Mouse (Mus musculus): ENCODE data around the gene Pnpla6. TPM values are rescaled to one million over a fixed set of nuclear protein-coding genes. Genes with fewer than 3 reads are reported as not detected.

Pnpla6 gene
- polyA plus RNA-seq, 1 experiment from 2014 or later = 35.7 TPM

DNA sequence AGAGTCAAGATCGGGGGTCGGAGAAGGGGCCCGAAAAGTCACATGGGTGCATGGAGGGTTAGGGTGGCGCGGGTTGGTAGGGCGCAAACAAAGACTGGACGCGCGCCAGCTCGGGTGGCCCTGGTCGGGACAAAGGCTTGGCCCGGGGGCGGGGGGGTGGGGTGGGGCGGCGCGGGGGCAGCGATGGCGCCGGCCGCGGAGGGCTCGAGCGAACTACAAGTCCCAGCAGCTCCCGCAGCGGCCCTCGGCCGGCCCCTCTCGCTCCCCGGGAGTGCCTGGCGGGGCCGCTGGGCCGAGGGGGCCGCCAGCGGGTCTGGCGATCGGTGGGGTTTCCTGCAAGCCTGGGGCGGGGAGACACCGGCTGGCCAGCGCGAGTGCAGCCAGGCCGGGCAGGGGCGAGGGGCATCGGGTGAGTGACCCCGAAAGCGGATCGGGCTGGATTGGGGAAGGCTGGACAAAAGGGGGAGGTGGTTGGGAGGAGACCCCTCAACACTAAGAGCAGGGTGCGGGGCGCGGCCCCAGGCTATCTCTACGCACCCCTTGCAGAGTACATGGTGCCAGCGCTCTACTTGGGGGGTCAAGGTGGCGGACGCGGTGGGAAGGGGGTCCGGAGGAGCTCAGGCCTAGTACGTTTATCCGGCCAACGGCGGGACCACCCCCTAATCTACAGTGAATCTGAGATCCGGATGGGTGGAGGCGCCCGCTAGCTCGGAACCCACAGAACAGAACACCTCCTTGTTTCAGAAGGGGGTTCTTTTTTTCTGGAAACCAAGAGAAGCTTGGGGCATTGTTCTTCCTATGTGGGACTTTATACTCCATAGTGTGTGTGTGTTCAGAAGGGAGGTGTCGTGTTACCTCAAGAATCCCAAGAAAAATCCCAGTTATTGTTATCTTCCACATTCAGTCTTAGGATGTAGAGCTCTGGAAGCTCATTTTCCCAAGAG is 22.0 kb upstream of the Pnpla6 start, which contains the start of gene Zfp358:
Gene Zfp358, plus strand, starts transcription at position 238 of the 944 bp plus-strand sequence.
- H3K9ac ChIP-seq = peak within 1 kb of the TSS; percentile 95
- peak; percentile 91 for ATAC-seq (ENCODE audit: low read depth)
- H3K9me3 ChIP-seq = peaks cover 7% of the 10 kb centered on the region; the same call in 1 of the 2 replicates
- H3K36me3 ChIP-seq = peaks cover 34% of the 10 kb centered on the region
- peak within 1 kb of the TSS; percentile 90 for H3K4me2 ChIP-seq
- under 1% methylated on average over 51 of the region's 64 CpGs for WGBS
- no peaks in the 10 kb centered on the region for H3K27me3 ChIP-seq
- H3K4me3 ChIP-seq = peak within 1 kb of the TSS; percentile 72
- H3K27ac ChIP-seq (replicated peaks) = peak within 1 kb of the TSS; percentile 91
- peaks cover 33% of the 10 kb centered on the region for H3K4me1 ChIP-seq (replicated peaks)

DNA sequence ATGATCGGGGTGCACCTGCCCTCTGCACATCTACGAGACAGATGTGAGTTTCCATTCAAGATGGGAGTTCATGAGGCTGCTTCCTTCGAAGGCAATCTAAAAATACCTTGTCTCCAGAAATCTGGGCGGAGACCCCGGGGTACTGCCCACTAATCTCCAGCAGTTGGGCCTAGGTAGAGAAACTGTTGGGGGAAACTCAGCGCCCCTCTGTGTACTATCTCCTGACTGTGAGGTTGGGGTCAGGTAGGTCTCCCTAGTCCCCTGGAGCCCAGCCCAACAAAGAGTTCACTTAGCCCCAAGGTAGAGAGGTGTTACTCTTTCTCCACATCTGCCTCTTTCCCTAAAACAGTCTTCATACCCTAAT is 21.4 kb upstream of the Pnpla6 start:
- H3K4me3 ChIP-seq = peak overlapping the region; percentile 72
- peak overlapping the region; percentile 90 for H3K4me2 ChIP-seq
- peak; percentile 10 for ATAC-seq (ENCODE audit: low read depth)
- H3K27me3 ChIP-seq = no peaks in the 10 kb centered on the region
- peaks cover 34% of the 10 kb centered on the region for H3K36me3 ChIP-seq
- H3K9me3 ChIP-seq = peaks cover 7% of the 10 kb centered on the region; the same call in 1 of the 2 replicates
- H3K27ac ChIP-seq (replicated peaks) = peak overlapping the region; percentile 91
- 44% methylated on average over 6 of the region's 6 CpGs for WGBS
- H3K9ac ChIP-seq = peak overlapping the region; percentile 95
- peaks cover 36% of the 10 kb centered on the region for H3K4me1 ChIP-seq (replicated peaks)

DNA sequence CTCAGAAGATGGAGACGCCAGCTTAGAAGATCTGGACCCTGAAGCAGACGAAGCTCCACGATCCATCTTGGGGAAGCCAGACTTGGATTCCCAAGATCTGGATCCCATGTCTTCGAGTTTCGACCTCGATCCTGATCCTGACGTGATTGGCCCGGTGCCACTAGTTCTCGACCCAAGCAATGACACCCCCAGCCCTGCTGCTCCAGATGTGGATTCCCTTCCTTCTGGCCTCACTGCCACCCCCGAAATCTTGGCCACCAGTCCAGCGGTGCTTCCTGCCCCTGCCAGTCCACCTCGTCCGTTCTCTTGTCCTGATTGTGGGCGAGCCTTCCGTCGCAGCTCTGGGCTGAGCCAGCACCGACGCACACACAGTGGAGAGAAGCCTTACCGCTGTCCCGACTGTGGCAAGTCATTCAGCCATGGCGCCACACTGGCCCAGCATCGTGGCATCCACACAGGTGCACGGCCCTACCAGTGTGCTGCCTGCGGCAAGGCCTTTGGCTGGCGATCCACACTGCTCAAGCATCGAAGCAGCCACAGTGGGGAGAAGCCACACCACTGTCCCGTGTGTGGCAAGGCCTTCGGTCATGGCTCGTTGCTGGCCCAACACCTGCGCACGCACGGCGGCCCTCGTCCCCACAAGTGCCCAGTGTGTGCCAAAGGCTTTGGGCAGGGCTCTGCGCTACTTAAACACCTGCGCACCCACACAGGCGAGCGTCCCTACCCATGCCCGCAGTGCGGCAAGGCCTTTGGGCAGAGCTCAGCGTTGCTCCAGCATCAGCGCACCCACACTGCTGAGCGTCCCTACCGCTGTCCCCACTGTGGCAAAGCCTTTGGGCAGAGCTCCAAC is 19.4 kb upstream of the Pnpla6 start:
- Histone ChIP-seq H3K27ac (replicated peaks) (no peak overlapping the region), H3K27me3 (no peaks in the 10 kb centered on the region), H3K4me2 (no peak overlapping the region), H3K9me3 (peaks cover 7% of the 10 kb centered on the region; the same call in 1 of the 2 replicates), H3K4me1 (replicated peaks) (peaks cover 45% of the 10 kb centered on the region), H3K9ac (no peak overlapping the region), H3K4me3 (no peak overlapping the region), H3K36me3 (peaks cover 34% of the 10 kb centered on the region)
- no peak for ATAC-seq (ENCODE audit: low read depth)
- 97% methylated on average over 44 of the region's 44 CpGs for WGBS

DNA sequence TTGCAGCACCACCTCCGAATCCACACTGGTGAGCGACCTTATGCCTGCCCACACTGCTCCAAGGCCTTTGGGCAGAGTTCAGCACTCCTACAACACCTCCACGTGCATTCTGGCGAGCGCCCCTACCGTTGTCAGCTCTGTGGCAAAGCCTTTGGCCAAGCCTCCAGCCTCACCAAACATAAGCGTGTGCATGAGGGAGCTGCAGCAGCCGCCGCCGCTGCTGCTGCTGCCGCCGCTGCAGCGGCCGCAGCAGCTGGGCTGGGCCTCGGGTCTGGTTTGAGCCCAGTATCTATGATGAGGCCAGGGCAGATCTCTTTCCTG is 18.8 kb upstream of the Pnpla6 start:
- Histone ChIP-seq H3K4me2 (no peak overlapping the region), H3K4me3 (no peak overlapping the region), H3K4me1 (replicated peaks) (peaks cover 51% of the 10 kb centered on the region), H3K27ac (replicated peaks) (no peak overlapping the region), H3K27me3 (no peaks in the 10 kb centered on the region), H3K36me3 (peaks cover 34% of the 10 kb centered on the region), H3K9me3 (peaks cover 7% of the 10 kb centered on the region; the same call in 1 of the 2 replicates), H3K9ac (0 out of 2 replicates have a peak overlapping the region, but pooled peaks have one; percentile 38)
- 96% methylated on average over 15 of the region's 15 CpGs for WGBS
- ATAC-seq (ENCODE audit: low read depth) = no peak

DNA sequence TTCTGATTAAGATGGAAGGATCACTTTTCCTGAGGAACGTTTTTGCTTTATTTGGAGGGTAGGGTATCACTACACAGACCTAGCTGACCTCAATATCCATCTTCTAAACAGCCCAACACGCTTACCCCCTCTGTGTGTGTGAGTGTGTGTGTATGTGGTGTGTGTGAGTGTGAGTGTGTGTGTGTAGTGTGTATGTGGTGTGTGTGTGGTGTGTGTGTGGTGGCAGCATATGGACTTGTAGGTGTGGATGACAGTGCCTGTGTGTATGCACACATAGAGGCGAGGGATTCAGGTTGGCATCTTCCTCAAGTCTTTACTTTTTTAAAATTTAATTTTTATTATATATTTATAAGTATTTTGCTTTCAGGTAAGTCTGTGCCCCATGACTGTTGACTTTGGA is 16.6 kb upstream of the Pnpla6 start:
- no peak overlapping the region for H3K4me3 ChIP-seq
- no peak overlapping the region for H3K27ac ChIP-seq (replicated peaks)
- peaks cover 7% of the 10 kb centered on the region; the same call in 1 of the 2 replicates for H3K9me3 ChIP-seq
- peaks cover 62% of the 10 kb centered on the region for H3K4me1 ChIP-seq (replicated peaks)
- no peak overlapping the region for H3K4me2 ChIP-seq
- H3K36me3 ChIP-seq = peaks cover 35% of the 10 kb centered on the region
- H3K27me3 ChIP-seq = no peaks in the 10 kb centered on the region
- no peak overlapping the region for H3K9ac ChIP-seq
- WGBS = 91% methylated on average over 3 of the region's 3 CpGs
- no peak for ATAC-seq (ENCODE audit: low read depth)

DNA sequence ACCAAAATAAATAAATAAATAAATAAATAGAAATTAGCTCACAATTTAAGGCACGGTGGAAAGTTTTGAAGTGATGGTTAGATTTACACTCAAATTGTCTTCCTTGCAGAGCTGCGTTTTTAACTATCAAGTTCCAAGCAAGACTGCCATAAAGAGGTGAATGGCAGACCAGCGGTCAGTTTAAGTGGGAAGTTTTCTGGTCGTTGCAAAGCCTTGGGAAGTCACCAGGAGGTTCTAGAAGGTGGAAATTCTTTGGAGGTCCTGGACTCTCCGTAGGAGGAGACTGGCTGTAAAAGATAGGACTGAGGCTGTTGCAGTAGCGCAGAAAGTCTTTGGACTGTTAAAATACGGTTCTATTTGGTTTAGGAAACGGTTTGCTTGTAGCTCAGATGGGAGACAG is 15.4 kb upstream of the Pnpla6 start:
- Histone ChIP-seq H3K9me3 (peaks cover 7% of the 10 kb centered on the region; the same call in 1 of the 2 replicates), H3K27ac (replicated peaks) (peak overlapping the region; percentile 85), H3K9ac (peak overlapping the region; percentile 72), H3K36me3 (peaks cover 36% of the 10 kb centered on the region), H3K4me3 (peak overlapping the region; percentile 83), H3K27me3 (no peaks in the 10 kb centered on the region), H3K4me2 (peak overlapping the region; percentile 89), H3K4me1 (replicated peaks) (peaks cover 51% of the 10 kb centered on the region)
- 6% methylated on average over 8 of the region's 8 CpGs for WGBS
- peak; percentile 30 for ATAC-seq (ENCODE audit: low read depth)

DNA sequence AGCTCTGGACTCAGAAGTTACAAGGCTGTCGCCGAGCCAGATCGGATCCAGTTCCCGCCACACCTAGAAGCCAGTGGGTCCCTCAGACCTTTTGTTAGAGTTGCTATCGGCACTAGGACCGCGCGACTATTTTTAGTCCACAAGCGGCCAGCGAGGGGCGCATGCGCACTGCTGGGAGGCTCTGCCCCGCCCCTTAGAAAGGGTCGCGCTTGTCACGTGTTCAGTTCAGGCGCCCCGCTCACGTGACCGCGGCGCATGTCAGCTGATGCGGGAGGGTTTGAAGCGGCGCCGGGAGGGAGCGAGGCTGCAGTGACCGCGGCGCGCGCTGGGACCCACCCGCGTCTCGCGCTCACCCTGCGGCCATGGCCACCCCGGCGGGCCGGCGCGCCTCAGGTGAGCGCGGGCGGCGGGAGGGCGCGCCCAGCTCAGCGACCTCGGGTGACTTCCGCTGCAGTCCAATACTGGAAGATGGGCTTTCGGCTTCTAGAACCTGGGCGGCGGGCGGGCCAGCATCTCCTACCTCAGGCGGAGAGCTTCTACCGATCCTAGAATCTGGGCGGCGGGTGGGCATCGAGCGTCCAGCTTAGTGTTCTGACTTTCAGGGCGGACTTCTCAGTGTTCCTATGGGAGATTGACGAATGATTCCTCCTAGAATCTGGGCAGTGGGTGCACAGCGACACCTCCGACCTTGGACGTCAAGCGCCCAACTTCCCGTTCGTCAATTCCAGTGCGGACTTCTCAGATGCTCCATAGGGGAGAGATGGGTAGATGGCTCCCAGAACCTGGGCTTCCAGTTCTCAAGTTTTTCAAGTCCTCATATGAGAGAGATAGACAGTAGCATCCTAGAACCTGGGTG is 14.7 kb upstream of the Pnpla6 start, which contains the start of gene Mcoln1:
Gene Mcoln1, plus strand, starts transcription at position 223 of the 856 bp plus-strand sequence.
- H3K4me2 ChIP-seq = peak within 1 kb of the TSS; percentile 89
- H3K4me1 ChIP-seq (replicated peaks) = peaks cover 50% of the 10 kb centered on the region
- WGBS = under 1% methylated on average over 70 of the region's 70 CpGs
- H3K4me3 ChIP-seq = peak within 1 kb of the TSS; percentile 83
- H3K9ac ChIP-seq = peak within 1 kb of the TSS; percentile 91
- H3K27me3 ChIP-seq = no peaks in the 10 kb centered on the region
- peaks cover 31% of the 10 kb centered on the region for H3K36me3 ChIP-seq
- peaks cover 7% of the 10 kb centered on the region; the same call in 1 of the 2 replicates for H3K9me3 ChIP-seq
- ATAC-seq (ENCODE audit: low read depth) = peak; percentile 90
- H3K27ac ChIP-seq (replicated peaks) = peak within 1 kb of the TSS; percentile 85

DNA sequence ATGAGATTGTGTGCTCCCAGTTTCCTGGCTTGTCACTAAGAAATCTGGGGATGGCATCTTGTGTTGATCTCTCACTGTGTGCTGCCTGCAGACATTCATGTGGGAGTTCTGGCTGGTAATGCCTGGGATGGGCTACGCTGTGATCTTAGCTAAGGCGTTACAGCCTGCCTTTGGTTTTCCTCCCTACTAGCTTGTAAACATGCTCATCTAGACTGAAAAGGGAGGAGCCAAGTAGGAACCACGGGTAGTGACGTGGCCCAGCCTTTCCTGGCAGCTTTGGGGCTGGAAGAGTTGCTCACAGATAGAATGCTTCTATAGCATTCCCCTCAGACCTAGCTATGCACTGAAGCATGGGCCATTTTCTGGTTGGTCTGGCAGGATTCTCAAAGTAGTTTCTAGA is 13.0 kb upstream of the Pnpla6 start:
- Histone ChIP-seq H3K4me3 (no peak overlapping the region), H3K27ac (replicated peaks) (no peak overlapping the region), H3K36me3 (peaks cover 30% of the 10 kb centered on the region), H3K9me3 (no peaks in the 10 kb centered on the region), H3K27me3 (no peaks in the 10 kb centered on the region), H3K9ac (peak overlapping the region; percentile 22; the same call in 1 of the 2 replicates), H3K4me1 (replicated peaks) (peaks cover 39% of the 10 kb centered on the region), H3K4me2 (no peak overlapping the region)
- ATAC-seq (ENCODE audit: low read depth) = no peak
- WGBS = 76% methylated on average over 4 of the region's 4 CpGs

DNA sequence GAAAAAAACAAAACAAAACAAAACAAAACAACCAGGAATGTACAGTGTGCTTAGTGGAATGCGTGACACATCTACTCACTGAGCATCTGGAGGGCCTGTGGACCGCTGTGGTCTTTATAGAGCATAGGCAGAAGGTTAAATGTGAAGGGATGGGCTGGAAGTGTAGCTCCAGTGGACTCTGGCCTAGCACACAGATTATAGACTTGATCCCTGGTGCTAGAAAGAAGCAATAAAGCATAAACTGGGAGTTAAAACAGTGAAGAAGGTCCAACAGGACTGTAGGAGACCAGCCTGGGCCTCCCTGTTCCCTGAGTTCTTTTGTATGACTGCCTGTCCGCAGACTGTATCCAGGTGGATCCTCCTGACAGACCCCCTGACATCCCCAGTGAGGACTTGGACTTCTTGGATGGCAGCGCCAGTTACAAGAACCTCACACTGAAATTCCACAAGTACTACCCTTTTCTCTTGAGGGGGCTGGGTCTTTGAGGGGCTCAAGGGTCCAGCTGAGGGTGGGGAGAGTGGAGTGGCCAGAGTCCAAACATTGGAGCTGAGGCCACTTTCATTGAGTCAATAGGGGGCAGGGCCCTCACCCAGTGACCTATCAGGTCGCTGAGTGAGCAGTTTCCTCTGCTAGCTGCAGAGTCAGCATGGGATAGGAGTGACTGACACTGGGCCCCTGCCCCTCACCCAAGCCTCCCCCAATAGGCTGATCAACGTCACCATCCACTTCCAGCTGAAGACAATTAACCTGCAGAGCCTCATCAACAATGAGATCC is 7.0 kb upstream of the Pnpla6 start:
- Histone ChIP-seq H3K9ac (no peak overlapping the region), H3K27ac (replicated peaks) (no peak overlapping the region), H3K27me3 (no peaks in the 10 kb centered on the region), H3K4me1 (replicated peaks) (no peaks in the 10 kb centered on the region), H3K36me3 (peaks cover 83% of the 10 kb centered on the region), H3K4me2 (no peak overlapping the region), H3K9me3 (no peaks in the 10 kb centered on the region), H3K4me3 (no peak overlapping the region)
- ATAC-seq (ENCODE audit: low read depth) = no peak
- 91% methylated on average over 6 of the region's 6 CpGs for WGBS

DNA sequence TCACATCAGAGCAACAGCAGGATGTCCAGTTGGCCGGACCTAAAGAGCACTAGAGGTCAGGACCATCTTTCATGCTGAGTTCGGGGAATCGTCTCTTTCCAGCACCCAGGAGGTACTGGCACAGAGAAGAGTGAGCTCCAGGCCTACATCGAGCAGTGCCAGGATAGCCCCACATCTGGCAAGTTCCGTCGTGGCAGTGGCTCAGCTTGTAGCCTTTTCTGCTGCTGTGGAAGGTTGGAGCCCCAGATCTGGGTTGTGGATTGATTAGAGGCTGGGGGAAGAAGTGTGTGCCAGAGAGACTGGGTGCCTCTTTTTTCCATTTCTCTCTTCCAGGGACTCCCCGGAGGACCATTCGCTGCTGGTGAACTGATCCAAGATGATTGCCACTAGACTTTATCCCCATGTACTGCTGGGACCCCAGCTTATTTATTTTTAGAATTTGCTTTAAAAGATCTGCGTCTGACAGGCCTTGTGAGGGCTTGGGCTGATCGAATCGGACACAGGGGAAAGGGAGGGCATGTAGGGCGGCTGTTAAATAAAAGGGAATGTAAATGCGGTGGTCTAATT is 420 bp upstream of the Pnpla6 start:
- no peak for ATAC-seq (ENCODE audit: low read depth)
- H3K9ac ChIP-seq = peak overlapping the region; percentile 77
- H3K4me1 ChIP-seq (replicated peaks) = peaks cover 21% of the 10 kb centered on the region
- peaks cover 46% of the 10 kb centered on the region for H3K36me3 ChIP-seq
- no peaks in the 10 kb centered on the region for H3K27me3 ChIP-seq
- peak overlapping the region; percentile 66 for H3K4me3 ChIP-seq
- 29% methylated on average over 13 of the region's 13 CpGs for WGBS
- H3K9me3 ChIP-seq = no peaks in the 10 kb centered on the region
- peak overlapping the region; percentile 99 for H3K4me2 ChIP-seq
- H3K27ac ChIP-seq (replicated peaks) = peak overlapping the region; percentile 82

Measured in neural tube, embryonic 13.5 days (tissue).